Mouse (Mus musculus) E14TG2a.4 (cell line): ENCODE measurements around the gene Acp1.

Experiments used
- CTCF ChIP-seq: conservative IDR thresholded peaks from 2 replicates; pipeline ENCODE4 v1.5.1; 2014; ENCODE audit warnings: low read length
- NANOG ChIP-seq: IDR thresholded peaks from 2 replicates; pipeline ENCODE4 v1.6.1; 2014; ENCODE audit warnings: borderline replicate concordance, low read length, mixed read lengths
- POU5F1 ChIP-seq: IDR thresholded peaks from 2 replicates; pipeline ENCODE4 v1.6.1; 2014; ENCODE audit warnings: low read length, borderline replicate concordance

GRCm38 (mm10) chr12:30890067-30890466 lies 21.3 kb downstream of the Acp1 start:
- TF ChIP-seq CTCF (peak; percentile 53), POU5F1 (no peak), NANOG (no peak)
